Mouse (Mus musculus) embryonic facial prominence, embryonic 13.5 days (tissue): ENCODE results near the gene Syne1. TPM values are rescaled to one million over a fixed set of nuclear protein-coding genes. Genes with fewer than 3 reads are reported as not detected.

ENCODE experiments used
- polyA plus RNA-seq: library from polyadenylated mRNA; unstranded; fragments of >200 nt; fragmentation: Nextera tagmentation; extraction: Ambion mirVana; gene quantifications from 2 replicates; pipeline ENCODE4 v1.2.1, GENCODE M21; 2015

Gene Syne1
- polyA plus RNA-seq, 1 experiment from 2014 or later = 6.3 TPM

Other genes starting within 250 kb of the Syne1 start
- gene Myct1, start 42.3 kb upstream of the Syne1 start, polyA plus RNA-seq = 3.2 and 3.5 TPM in 2 replicates
- 1.3 TPM in 1 of 2 replicates, not detected in the other for gene Vip, start 87.7 kb upstream of the Syne1 start, polyA plus RNA-seq